Mouse (Mus musculus): Measurements from ENCODE around the gene Ip6k2. TPM values are rescaled to one million over a fixed set of nuclear protein-coding genes. Genes with fewer than 3 reads are reported as not detected.

The Ip6k2 gene
- polyA plus RNA-seq, 2 experiments = 119 to 265 TPM

GRCm38 (mm10) chr9:108848419-108848818, 64.8 kb downstream of the Ip6k2 start:
- WGBS = 77% methylated on average over 17 of the region's 17 CpGs
- DNase-seq (ENCODE audit: low spot score) = no peak
- Histone ChIP-seq H3K4me2 (replicated peaks; ENCODE audit: low read depth, low read length, severe bottlenecking) (no peak overlapping the region), H3K9me3 (ENCODE audit: control insufficient read depth, low read length) (no peaks in the 10 kb centered on the region), H3K27ac (replicated peaks; ENCODE audit: low read depth, low read length) (no peak overlapping the region), H3K4me1 (ENCODE audit: control insufficient read depth, insufficient read depth, low read length) (peaks cover 1% of the 10 kb centered on the region; the same call in 1 of the 2 replicates), H3K36me3 (ENCODE audit: control insufficient read depth, insufficient read depth, low read length) (no peaks in the 10 kb centered on the region), H3K9ac (ENCODE audit: low read depth, low read length, severe bottlenecking) (no peak overlapping the region), H3K4me3 (replicated peaks; ENCODE audit: low read length) (no peak overlapping the region), H3K27me3 (ENCODE audit: control insufficient read depth, insufficient read depth, low read length) (no peaks in the 10 kb centered on the region)
- no peak for TF ChIP-seq POLR2A (IDR thresholded peaks at IDR 0.05; ENCODE audit: borderline replicate concordance, extremely low read depth, insufficient read depth, insufficient read length)
- ATAC-seq (ENCODE audit: low FRiP score, low read depth) = no peak

GRCm38 (mm10) chr9:108852976-108853375, 69.4 kb downstream of the Ip6k2 start, which contains the start of gene Slc26a6:
Gene Slc26a6 (plus strand): TSS chr9:108853283.
- TF ChIP-seq POLR2A (IDR thresholded peaks at IDR 0.05; ENCODE audit: borderline replicate concordance, extremely low read depth, insufficient read depth, insufficient read length) = no peak
- no peak for DNase-seq (ENCODE audit: low spot score)
- 92% methylated on average over 3 of the region's 3 CpGs for WGBS

GRCm38 (mm10) chr9:108853635-108854240, 70.1 kb downstream of the Ip6k2 start:
- no peaks in the 10 kb centered on the region for H3K9me3 ChIP-seq (ENCODE audit: control insufficient read depth, low read length)
- WGBS = 2% methylated on average over 25 of the region's 25 CpGs
- no peaks in the 10 kb centered on the region for H3K27me3 ChIP-seq (ENCODE audit: control insufficient read depth, insufficient read depth, low read length)
- H3K27ac ChIP-seq (replicated peaks; ENCODE audit: low read depth, low read length) = peak overlapping the region; percentile 69
- H3K4me1 ChIP-seq (ENCODE audit: control insufficient read depth, insufficient read depth, low read length) = peaks cover 3% of the 10 kb centered on the region; the same call in 1 of the 2 replicates
- H3K4me2 ChIP-seq (replicated peaks; ENCODE audit: low read depth, low read length, severe bottlenecking) = peak overlapping the region; percentile 51
- H3K9ac ChIP-seq (ENCODE audit: low read depth, low read length, severe bottlenecking) = peak overlapping the region; percentile 63
- peaks cover 24% of the 10 kb centered on the region for H3K36me3 ChIP-seq (ENCODE audit: control insufficient read depth, insufficient read depth, low read length)
- peak; percentile 95 for ATAC-seq (ENCODE audit: low FRiP score, low read depth)
- H3K4me3 ChIP-seq (replicated peaks; ENCODE audit: low read length) = peak overlapping the region; percentile 58
- peak; percentile 23; the same call in 1 of the 2 replicates for TF ChIP-seq POLR2A (IDR thresholded peaks at IDR 0.05; ENCODE audit: borderline replicate concordance, extremely low read depth, insufficient read depth, insufficient read length)
- peak; percentile 95 for DNase-seq (ENCODE audit: low spot score)

More at GRCm38 (mm10) chr9:108852976-108853375, 69.4 kb downstream of the Ip6k2 start, which contains the start of gene Slc26a6:
- H3K27me3 ChIP-seq (ENCODE audit: control insufficient read depth, insufficient read depth, low read length) = no peaks in the 10 kb centered on the region
- H3K36me3 ChIP-seq (ENCODE audit: control insufficient read depth, insufficient read depth, low read length) = peaks cover 16% of the 10 kb centered on the region
- H3K4me2 ChIP-seq (replicated peaks; ENCODE audit: low read depth, low read length, severe bottlenecking) = peak within 1 kb of the TSS; percentile 51
- H3K27ac ChIP-seq (replicated peaks; ENCODE audit: low read depth, low read length) = peak within 1 kb of the TSS; percentile 69
- ATAC-seq (ENCODE audit: low FRiP score, low read depth) = no peak
- peak within 1 kb of the TSS; percentile 58 for H3K4me3 ChIP-seq (replicated peaks; ENCODE audit: low read length)
- H3K4me1 ChIP-seq (ENCODE audit: control insufficient read depth, insufficient read depth, low read length) = peaks cover 3% of the 10 kb centered on the region; the same call in 1 of the 2 replicates
- H3K9me3 ChIP-seq (ENCODE audit: control insufficient read depth, low read length) = no peaks in the 10 kb centered on the region
- peak within 1 kb of the TSS; percentile 63 for H3K9ac ChIP-seq (ENCODE audit: low read depth, low read length, severe bottlenecking)

- Histone ChIP-seq H3K4me2 (replicated peaks; ENCODE audit: low read depth, low read length, severe bottlenecking) (peak overlapping the region; percentile 51), H3K9ac (ENCODE audit: low read depth, low read length, severe bottlenecking) (peak overlapping the region; percentile 63), H3K27ac (replicated peaks; ENCODE audit: low read depth, low read length) (peak overlapping the region; percentile 69), H3K4me3 (replicated peaks; ENCODE audit: low read length) (peak overlapping the region; percentile 58), H3K27me3 (ENCODE audit: control insufficient read depth, insufficient read depth, low read length) (no peaks in the 10 kb centered on the region), H3K9me3 (ENCODE audit: control insufficient read depth, low read length) (no peaks in the 10 kb centered on the region), H3K4me1 (ENCODE audit: control insufficient read depth, insufficient read depth, low read length) (peaks cover 3% of the 10 kb centered on the region; the same call in 1 of the 2 replicates), H3K36me3 (ENCODE audit: control insufficient read depth, insufficient read depth, low read length) (peaks cover 29% of the 10 kb centered on the region)
- ATAC-seq (ENCODE audit: low FRiP score, low read depth) (peak; percentile 72), DNase-seq (ENCODE audit: low spot score) (peak; percentile 82)
- under 1% methylated on average over 28 of the region's 28 CpGs for WGBS
- peak; percentile 89; the same call in 1 of the 2 replicates for TF ChIP-seq POLR2A (IDR thresholded peaks at IDR 0.05; ENCODE audit: borderline replicate concordance, extremely low read depth, insufficient read depth, insufficient read length)
These were observed 70.7 kb downstream of the Ip6k2 start for GRCm38 (mm10) chr9:108854241-108854696.

GRCm38 (mm10) chr9:108855335-108855734, 71.7 kb downstream of the Ip6k2 start:
- H3K9ac ChIP-seq (ENCODE audit: low read depth, low read length, severe bottlenecking) = peak overlapping the region; percentile 63
- peaks cover 3% of the 10 kb centered on the region; the same call in 1 of the 2 replicates for H3K4me1 ChIP-seq (ENCODE audit: control insufficient read depth, insufficient read depth, low read length)
- 57% methylated on average over 5 of the region's 5 CpGs for WGBS
- no peak for ATAC-seq (ENCODE audit: low FRiP score, low read depth)
- peaks cover 32% of the 10 kb centered on the region for H3K36me3 ChIP-seq (ENCODE audit: control insufficient read depth, insufficient read depth, low read length)
- H3K4me2 ChIP-seq (replicated peaks; ENCODE audit: low read depth, low read length, severe bottlenecking) = no peak overlapping the region; the same call in 1 of the 2 replicates
- no peaks in the 10 kb centered on the region for H3K27me3 ChIP-seq (ENCODE audit: control insufficient read depth, insufficient read depth, low read length)
- no peaks in the 10 kb centered on the region for H3K9me3 ChIP-seq (ENCODE audit: control insufficient read depth, low read length)
- no peak for DNase-seq (ENCODE audit: low spot score)
- TF ChIP-seq POLR2A (IDR thresholded peaks at IDR 0.05; ENCODE audit: borderline replicate concordance, extremely low read depth, insufficient read depth, insufficient read length) = no peak
- no peak overlapping the region for H3K4me3 ChIP-seq (replicated peaks; ENCODE audit: low read length)
- no peak overlapping the region for H3K27ac ChIP-seq (replicated peaks; ENCODE audit: low read depth, low read length)

Small RNA genes lying within 50 kb of the gene (microRNA-seq; reads per million reads assigned to microRNA genes)
- gene Gm23156 = not detected

Other genes with a start within 250 kb of the Ip6k2 start
- gene Impdh2, start 223.5 kb upstream of the Ip6k2 start, polyA plus RNA-seq (2012; rRNA removed) = 208 and 280 TPM in 2 replicates
- gene Impdh2, start 223.5 kb upstream of the Ip6k2 start, polyA plus RNA-seq (2014; fragmentation: Nextera tagmentation; extraction: Ambion mirVana) = 184 and 191 TPM in 2 replicates
- gene Ndufaf3, start 216.4 kb upstream of the Ip6k2 start, polyA plus RNA-seq (2012; rRNA removed) = 23.1 and 28.3 TPM in 2 replicates
- gene Ndufaf3, start 216.4 kb upstream of the Ip6k2 start, polyA plus RNA-seq (2014; fragmentation: Nextera tagmentation; extraction: Ambion mirVana) = 40.9 and 42.7 TPM in 2 replicates
- 144 and 198 TPM in 2 replicates for gene Dalrd3, start 213.9 kb upstream of the Ip6k2 start, polyA plus RNA-seq (2012; rRNA removed)
- 124 and 132 TPM in 2 replicates for gene Dalrd3, start 213.9 kb upstream of the Ip6k2 start, polyA plus RNA-seq (2014; fragmentation: Nextera tagmentation; extraction: Ambion mirVana)
- 123 and 175 TPM in 2 replicates for gene Wdr6, start 205.1 kb upstream of the Ip6k2 start, polyA plus RNA-seq (2012; rRNA removed)
- gene Wdr6, start 205.1 kb upstream of the Ip6k2 start, polyA plus RNA-seq (2014; fragmentation: Nextera tagmentation; extraction: Ambion mirVana) = 91.5 and 115 TPM in 2 replicates
- 14.3 and 17.8 TPM in 2 replicates for gene P4htm, start 186.1 kb upstream of the Ip6k2 start, polyA plus RNA-seq (2012; rRNA removed)
- gene P4htm, start 186.1 kb upstream of the Ip6k2 start, polyA plus RNA-seq (2014; fragmentation: Nextera tagmentation; extraction: Ambion mirVana) = 7.8 and 8.8 TPM in 2 replicates
- 46.2 and 48.5 TPM in 2 replicates for gene Arih2, start 134.4 kb upstream of the Ip6k2 start, polyA plus RNA-seq (2012; rRNA removed)
- gene Arih2, start 134.4 kb upstream of the Ip6k2 start, polyA plus RNA-seq (2014; fragmentation: Nextera tagmentation; extraction: Ambion mirVana) = 35.7 and 39.8 TPM in 2 replicates
- 16.6 and 20.7 TPM in 2 replicates for gene Slc25a20, start 121.7 kb upstream of the Ip6k2 start, polyA plus RNA-seq (2012; rRNA removed)
- gene Slc25a20, start 121.7 kb upstream of the Ip6k2 start, polyA plus RNA-seq (2014; fragmentation: Nextera tagmentation; extraction: Ambion mirVana) = 28.2 and 29.1 TPM in 2 replicates
- gene Prkar2a, start 94.5 kb upstream of the Ip6k2 start, polyA plus RNA-seq (2012; rRNA removed) = 18.5 and 20.4 TPM in 2 replicates
- 33.6 and 34.1 TPM in 2 replicates for gene Prkar2a, start 94.5 kb upstream of the Ip6k2 start, polyA plus RNA-seq (2014; fragmentation: Nextera tagmentation; extraction: Ambion mirVana)
- 24.0 and 30.1 TPM in 2 replicates for gene Nckipsd, start 24.6 kb downstream of the Ip6k2 start, polyA plus RNA-seq (2012; rRNA removed)
- gene Nckipsd, start 24.6 kb downstream of the Ip6k2 start, polyA plus RNA-seq (2014; fragmentation: Nextera tagmentation; extraction: Ambion mirVana) = 14.0 and 17.2 TPM in 2 replicates
- gene Celsr3, start 42.5 kb downstream of the Ip6k2 start, polyA plus RNA-seq (2012; rRNA removed) = 0.36 and 0.37 TPM in 2 replicates
- 0.07 and 0.12 TPM in 2 replicates for gene Celsr3, start 42.5 kb downstream of the Ip6k2 start, polyA plus RNA-seq (2014; fragmentation: Nextera tagmentation; extraction: Ambion mirVana)
- 28.8 and 35.8 TPM in 2 replicates for gene Slc26a6, start 69.5 kb downstream of the Ip6k2 start, polyA plus RNA-seq (2012; rRNA removed)
- 14.5 and 21.5 TPM in 2 replicates for gene Slc26a6, start 69.5 kb downstream of the Ip6k2 start, polyA plus RNA-seq (2014; fragmentation: Nextera tagmentation; extraction: Ambion mirVana)
- 0.24 and 0.44 TPM in 2 replicates for gene Tmem89, start 130.8 kb downstream of the Ip6k2 start, polyA plus RNA-seq (2012; rRNA removed)
- 0.22 TPM in 1 of 2 replicates, not detected in the other for gene Tmem89, start 130.8 kb downstream of the Ip6k2 start, polyA plus RNA-seq (2014; fragmentation: Nextera tagmentation; extraction: Ambion mirVana)
- gene Uqcrc1, start 152.8 kb downstream of the Ip6k2 start, polyA plus RNA-seq (2012; rRNA removed) = 347 and 412 TPM in 2 replicates
- 455 and 465 TPM in 2 replicates for gene Uqcrc1, start 152.8 kb downstream of the Ip6k2 start, polyA plus RNA-seq (2014; fragmentation: Nextera tagmentation; extraction: Ambion mirVana)
- 44.6 and 49.9 TPM in 2 replicates for gene Col7a1, start 169.8 kb downstream of the Ip6k2 start, polyA plus RNA-seq (2012; rRNA removed)
- 17.5 and 25.9 TPM in 2 replicates for gene Col7a1, start 169.8 kb downstream of the Ip6k2 start, polyA plus RNA-seq (2014; fragmentation: Nextera tagmentation; extraction: Ambion mirVana)
- 6.2 and 6.5 TPM in 2 replicates for gene Ucn2, start 202.2 kb downstream of the Ip6k2 start, polyA plus RNA-seq (2012; rRNA removed)
- gene Ucn2, start 202.2 kb downstream of the Ip6k2 start, polyA plus RNA-seq (2014; fragmentation: Nextera tagmentation; extraction: Ambion mirVana) = 1.0 and 1.5 TPM in 2 replicates
- gene Pfkfb4, start 208.0 kb downstream of the Ip6k2 start, polyA plus RNA-seq (2012; rRNA removed) = 14.5 and 19.6 TPM in 2 replicates
- 9.1 and 9.4 TPM in 2 replicates for gene Pfkfb4, start 208.0 kb downstream of the Ip6k2 start, polyA plus RNA-seq (2014; fragmentation: Nextera tagmentation; extraction: Ambion mirVana)